Mouse (Mus musculus): ENCODE measurements around the gene Tmem63b. TPM values are rescaled to one million over a fixed set of nuclear protein-coding genes. Genes with fewer than 3 reads are reported as not detected.

The Tmem63b gene
- total and polyA plus RNA-seq, 3 experiments = 12.3 to 37.9 TPM; not detected in 1

GRCm38 (mm10) chr17:45724574-45724921, 37.8 kb upstream of the Tmem63b start:
- no peaks in the 10 kb centered on the region for H3K79me2 ChIP-seq (ENCODE audit: control insufficient read depth, insufficient read depth, low read length, poor library complexity)
- H3K36me3 ChIP-seq (ENCODE audit: control insufficient read depth in 1 of 2, insufficient read depth in 2 of 2, low read length in 2 of 2) = no peaks in the 10 kb centered on the region; a peak in 1 of 4 replicates
- H3K27ac ChIP-seq (ENCODE audit: control insufficient read depth, low read depth, low read length) = no peak overlapping the region
- H3K27me3 ChIP-seq (ENCODE audit: control insufficient read depth in 1 of 2, insufficient read depth in 2 of 2, low read length in 2 of 2) = no peaks in the 10 kb centered on the region
- DNase-seq (ENCODE audit: low read depth, low spot score) = no peak
- H3K9ac ChIP-seq (ENCODE audit: control insufficient read depth, low read depth, low read length, poor library complexity, severe bottlenecking) = no peak overlapping the region
- H3K4me1 ChIP-seq (ENCODE audit: control insufficient read depth in 1 of 2, insufficient read depth in 2 of 2, low read length in 2 of 2) = peaks cover 7 to 10% of the 10 kb centered on the region in 2 experiments; a peak in 3 of 4 replicates
- H3K9me3 ChIP-seq (replicated peaks; ENCODE audit: insufficient read depth, low read length) = no peaks in the 10 kb centered on the region
- no peak for TF ChIP-seq CHD1 (IDR thresholded peaks at IDR 0.05; ENCODE audit: low read depth, low read length)
- no peak for TF ChIP-seq RAD21 (IDR thresholded peaks at IDR 0.05; ENCODE audit: low read depth, low read length)
- no peak for TF ChIP-seq RCOR1 (IDR thresholded peaks at IDR 0.05; ENCODE audit: low read depth, low read length)
- TF ChIP-seq KAT2A (conservative IDR thresholded peaks at IDR 0.05; ENCODE audit: low read depth, low read length) = no peak
- TF ChIP-seq UBTF (IDR thresholded peaks at IDR 0.05; ENCODE audit: borderline replicate concordance, insufficient read depth, low read depth, low read length) = no peak
- TF ChIP-seq MYB (IDR thresholded peaks at IDR 0.05; ENCODE audit: low read depth, low read length) = no peak
- TF ChIP-seq USF1 (IDR thresholded peaks at IDR 0.05; ENCODE audit: low read depth, low read length) = no peak
- H3K4me3 ChIP-seq (ENCODE audit: control insufficient read depth in 1 of 2, insufficient read depth in 1 of 2, low read depth in 2 of 2, low read length in 2 of 2) = no peak overlapping the region

- Histone ChIP-seq H3K79me2 (ENCODE audit: control insufficient read depth, insufficient read depth, low read length, poor library complexity) (no peaks in the 10 kb centered on the region), H3K4me3 (ENCODE audit: control insufficient read depth in 1 of 2, insufficient read depth in 1 of 2, low read depth in 2 of 2, low read length in 2 of 2) (peak overlapping the region; percentile 12 to 23; a peak in 3 of 4 replicates), H3K9ac (ENCODE audit: control insufficient read depth, low read depth, low read length, poor library complexity, severe bottlenecking) (no peak overlapping the region), H3K27ac (ENCODE audit: control insufficient read depth, low read depth, low read length) (no peak overlapping the region), H3K36me3 (ENCODE audit: control insufficient read depth in 1 of 2, insufficient read depth in 2 of 2, low read length in 2 of 2) (no peaks in the 10 kb centered on the region; a peak in 1 of 4 replicates), H3K9me3 (replicated peaks; ENCODE audit: insufficient read depth, low read length) (no peaks in the 10 kb centered on the region), H3K4me1 (ENCODE audit: control insufficient read depth in 1 of 2, insufficient read depth in 2 of 2, low read length in 2 of 2) (peaks cover 7 to 10% of the 10 kb centered on the region in 2 experiments; a peak in 3 of 4 replicates), H3K27me3 (ENCODE audit: control insufficient read depth in 1 of 2, insufficient read depth in 2 of 2, low read length in 2 of 2) (no peaks in the 10 kb centered on the region)
- DNase-seq (ENCODE audit: low read depth, low spot score) = peak; percentile 84
- TF ChIP-seq CHD1 (IDR thresholded peaks at IDR 0.05; ENCODE audit: low read depth, low read length) (no peak), MAX (IDR thresholded peaks at IDR 0.05; ENCODE audit: low read length) (no peak), GABPA (IDR thresholded peaks at IDR 0.05; ENCODE audit: low read depth, low read length) (no peak), MAZ (IDR thresholded peaks at IDR 0.05; ENCODE audit: low read depth, low read length) (no peak), E2F4 (IDR thresholded peaks at IDR 0.05; ENCODE audit: borderline replicate concordance, low read depth, low read length) (no peak), ZC3H11A (IDR thresholded peaks at IDR 0.05; ENCODE audit: low read depth, low read length) (peak; percentile 52; the same call in 1 of the 2 replicates), KAT2A (conservative IDR thresholded peaks at IDR 0.05; ENCODE audit: low read depth, low read length) (no peak), TCF12 (IDR thresholded peaks at IDR 0.05; ENCODE audit: low read depth, low read length) (no peak), SMC3 (IDR thresholded peaks at IDR 0.05; ENCODE audit: low read depth, low read length) (peak; percentile 65), MXI1 (IDR thresholded peaks at IDR 0.05; ENCODE audit: low read depth, low read length) (no peak; the same call in 1 of the 2 replicates), USF1 (IDR thresholded peaks at IDR 0.05; ENCODE audit: low read depth, low read length) (no peak), ZNF384 (IDR thresholded peaks at IDR 0.05; ENCODE audit: low read depth, low read length) (no peak), POLR2AphosphoS2 (IDR thresholded peaks at IDR 0.05; ENCODE audit: low read length) (no peak), HCFC1 (IDR thresholded peaks at IDR 0.05; ENCODE audit: low read depth, low read length) (no peak), ZKSCAN1 (IDR thresholded peaks at IDR 0.05; ENCODE audit: low read depth, low read length) (no peak), RAD21 (IDR thresholded peaks at IDR 0.05; ENCODE audit: low read depth, low read length) (peak; percentile 71), RCOR1 (IDR thresholded peaks at IDR 0.05; ENCODE audit: low read depth, low read length) (no peak), MAFK (IDR thresholded peaks at IDR 0.05; ENCODE audit: borderline replicate concordance, low read depth, low read length) (no peak), TBP (IDR thresholded peaks at IDR 0.05; ENCODE audit: low read depth, low read length) (no peak), ETS1 (IDR thresholded peaks at IDR 0.05; ENCODE audit: low read depth, low read length) (no peak), SIN3A (IDR thresholded peaks at IDR 0.05; ENCODE audit: low read length) (no peak), CHD2 (IDR thresholded peaks at IDR 0.05; ENCODE audit: low read length) (no peak), MYC (IDR thresholded peaks at IDR 0.05; ENCODE audit: low read depth, low read length) (no peak), MYB (IDR thresholded peaks at IDR 0.05; ENCODE audit: low read depth, low read length) (no peak), NELFE (IDR thresholded peaks at IDR 0.05; ENCODE audit: low read depth, low read length) (no peak), POLR2AphosphoS5 (IDR thresholded peaks at IDR 0.05; ENCODE audit: borderline replicate concordance, low read depth, low read length) (no peak), ELF1 (IDR thresholded peaks at IDR 0.05; ENCODE audit: low read depth, low read length) (no peak), GATA1 (IDR thresholded peaks at IDR 0.05; ENCODE audit: low read depth, low read length) (no peak), CTCF (IDR thresholded peaks at IDR 0.05 in 2 of 3, conservative IDR thresholded peaks at IDR 0.05 in 1 of 3; ENCODE audit: control insufficient read depth in 1 of 3, insufficient read depth in 1 of 3, low read depth in 2 of 3, low read length in 3 of 3, poor library complexity in 1 of 3, severe bottlenecking in 1 of 3) (peak; percentile 90 to 100 (median 92))
These were observed 37.2 kb upstream of the Tmem63b start for GRCm38 (mm10) chr17:45723732-45724573.
